Mouse (Mus musculus): ENCODE measurements around the gene Rdh5.
A peak's percentile ranks its signal among the peaks of the same experiment; 100 is the strongest.

Rdh5 gene

DNA sequence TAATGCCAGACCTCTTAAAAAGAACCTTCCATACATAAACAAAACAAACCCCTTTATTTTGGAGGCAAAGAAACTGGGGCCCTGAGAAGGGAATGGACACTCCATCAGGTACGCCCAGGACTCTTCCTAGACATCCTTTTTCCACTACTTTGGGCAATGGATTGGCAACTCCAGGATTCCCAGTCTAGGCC, at the start of gene Rdh5:
Gene Rdh5, minus strand, starts transcription at position 67 of the 191 bp plus-strand sequence.
- DNase-seq: no peak

- DNase-seq: no peak
Observed at GRCm38 (mm10) chr10:128970740-128971250, 48.1 kb upstream of the Rdh5 start.

DNA sequence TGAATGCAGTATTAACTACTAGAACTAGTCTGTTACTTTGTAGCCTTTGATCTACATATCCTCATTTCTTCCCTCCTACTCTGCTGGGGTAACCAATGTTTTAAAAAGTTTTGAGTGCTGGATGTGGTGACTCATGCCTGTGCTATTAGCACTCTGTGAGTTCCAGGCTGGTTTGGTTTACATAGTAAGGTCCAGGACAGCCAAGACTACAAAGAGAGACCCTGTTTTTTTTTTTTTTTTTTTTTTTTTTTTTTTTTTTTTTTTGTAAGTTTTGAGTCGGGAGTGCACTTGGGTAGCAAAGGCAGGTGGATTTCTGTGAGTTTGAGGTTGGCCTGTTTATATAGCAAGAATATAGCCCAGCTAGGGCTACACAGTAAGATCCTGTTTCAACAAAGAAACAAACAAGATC, 45.7 kb upstream of the Rdh5 start:
- DNase-seq: no peak

DNA sequence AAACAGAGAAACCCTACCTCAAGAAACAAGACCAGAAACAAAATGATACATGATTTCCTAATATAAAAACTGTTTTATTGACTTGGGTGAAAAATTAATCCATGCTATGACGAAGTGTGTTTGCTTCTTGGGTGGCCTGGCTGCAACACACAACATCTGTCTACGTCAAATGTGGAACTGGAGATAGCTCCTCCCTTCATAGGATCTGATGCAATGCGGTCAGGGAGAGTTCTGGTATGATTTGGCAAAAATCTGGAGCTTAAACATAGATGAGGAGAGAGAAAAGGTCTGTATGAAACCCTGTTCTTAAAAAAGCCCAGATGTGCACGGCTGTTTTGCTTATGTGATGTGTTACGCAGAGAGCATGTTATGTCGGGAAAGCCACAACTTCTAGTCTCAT, 43.2 kb upstream of the Rdh5 start:
- DNase-seq: no peak

GRCm38 (mm10) chr10:128964961-128965360, 42.3 kb upstream of the Rdh5 start:
- DNase-seq: peak in 1 of 2 experiments; percentile 47

DNA sequence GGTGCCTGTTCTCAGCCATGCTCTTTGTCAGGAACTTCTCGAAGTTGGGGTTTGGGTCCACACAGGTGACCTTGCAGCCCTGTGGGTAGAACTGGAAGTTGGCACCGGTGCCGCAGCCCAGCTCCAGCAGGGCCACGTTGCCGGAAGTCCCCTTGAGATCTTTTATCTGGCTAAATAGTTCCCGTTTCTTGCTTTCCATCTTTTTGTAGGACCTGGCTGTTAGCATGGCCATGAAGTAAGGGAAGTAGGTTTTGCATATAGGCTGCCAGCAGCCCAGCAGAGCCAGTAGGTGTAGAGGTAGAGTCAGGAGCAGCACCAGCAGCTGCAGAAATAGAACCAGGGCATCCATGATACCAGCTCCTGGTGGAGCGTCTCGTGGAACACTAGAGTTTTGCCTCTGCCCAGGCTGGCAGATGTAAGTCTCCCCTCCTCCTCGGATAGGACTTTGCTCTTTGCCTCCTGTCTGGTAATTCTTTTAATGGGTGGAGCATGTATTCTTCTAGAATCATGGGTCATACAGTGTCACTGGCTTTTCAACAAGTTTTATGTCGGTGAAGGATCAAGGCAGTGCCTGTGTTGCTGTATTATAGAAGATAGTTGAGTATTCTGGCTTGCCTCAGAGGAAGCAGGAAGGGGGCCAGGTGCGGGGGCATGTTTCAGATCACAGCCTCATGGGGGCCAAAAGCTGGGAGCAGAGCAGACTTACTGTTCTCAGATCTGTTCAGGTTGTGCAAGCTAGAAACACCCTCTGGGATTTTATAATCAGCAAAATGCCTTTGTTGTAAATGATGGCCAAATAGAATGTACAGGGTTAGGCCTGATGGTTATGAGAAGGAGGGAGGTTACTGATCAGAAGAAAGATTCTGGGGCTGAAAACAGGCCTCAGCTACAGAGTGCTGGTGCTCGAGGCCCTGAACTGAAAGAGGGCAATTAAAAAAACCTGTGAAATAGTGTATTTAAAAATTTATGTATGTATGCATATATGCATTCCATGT, 38.2 kb upstream of the Rdh5 start, which contains the start of gene Mettl7b:
Gene Mettl7b, minus strand, starts transcription at position 399 of the 995 bp plus-strand sequence.
- peak in 1 of 2 experiments; percentile 50 for DNase-seq

GRCm38 (mm10) chr10:128960142-128960541, 37.5 kb upstream of the Rdh5 start:
- DNase-seq: no peak

DNA sequence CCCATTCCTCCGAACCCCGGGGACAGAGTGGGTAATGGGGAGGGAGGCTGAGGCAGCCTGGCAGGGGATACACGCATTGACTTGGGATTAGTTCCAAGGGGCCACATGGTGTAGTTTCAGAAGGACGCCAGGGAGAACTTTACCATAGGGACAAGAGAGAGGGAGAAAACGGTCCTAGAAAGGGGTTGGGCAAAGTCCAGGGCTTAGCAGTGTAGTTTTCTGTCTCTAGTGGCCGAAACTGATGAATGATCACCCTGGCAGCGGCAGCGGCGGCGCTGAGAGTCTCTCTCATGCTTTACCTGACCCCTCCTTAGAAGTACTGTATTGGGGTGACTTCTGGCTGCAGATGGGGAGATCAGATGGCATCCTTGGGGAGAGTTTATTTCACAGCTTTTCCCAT, 35.7 kb upstream of the Rdh5 start:
- no peak for DNase-seq

- no peak for DNase-seq
Observed at GRCm38 (mm10) chr10:128950208-128950887, 27.7 kb upstream of the Rdh5 start.

GRCm38 (mm10) chr10:128947496-128947895, 24.8 kb upstream of the Rdh5 start:
- no peak for DNase-seq

DNA sequence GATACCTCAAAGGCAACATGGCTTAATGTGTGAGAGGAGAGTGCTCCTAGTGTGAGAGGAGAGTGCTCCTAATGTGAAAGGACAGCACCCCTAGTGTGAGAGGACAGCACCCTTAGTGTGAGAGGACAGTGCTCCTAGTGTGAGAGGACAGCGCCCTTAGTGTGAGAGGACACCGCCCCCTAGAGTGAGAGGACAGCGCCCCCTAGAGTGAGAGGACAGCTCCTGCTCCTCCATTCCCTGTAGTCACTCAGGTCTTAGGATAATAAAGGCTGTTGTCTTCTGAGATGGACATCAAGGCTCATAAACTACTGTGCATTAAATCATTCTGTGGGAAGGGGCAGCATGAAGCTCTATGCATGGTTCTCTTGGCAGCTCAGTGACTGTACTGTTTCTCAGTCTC, 23.0 kb upstream of the Rdh5 start:
- peak; percentile 50 to 59 for DNase-seq

DNA sequence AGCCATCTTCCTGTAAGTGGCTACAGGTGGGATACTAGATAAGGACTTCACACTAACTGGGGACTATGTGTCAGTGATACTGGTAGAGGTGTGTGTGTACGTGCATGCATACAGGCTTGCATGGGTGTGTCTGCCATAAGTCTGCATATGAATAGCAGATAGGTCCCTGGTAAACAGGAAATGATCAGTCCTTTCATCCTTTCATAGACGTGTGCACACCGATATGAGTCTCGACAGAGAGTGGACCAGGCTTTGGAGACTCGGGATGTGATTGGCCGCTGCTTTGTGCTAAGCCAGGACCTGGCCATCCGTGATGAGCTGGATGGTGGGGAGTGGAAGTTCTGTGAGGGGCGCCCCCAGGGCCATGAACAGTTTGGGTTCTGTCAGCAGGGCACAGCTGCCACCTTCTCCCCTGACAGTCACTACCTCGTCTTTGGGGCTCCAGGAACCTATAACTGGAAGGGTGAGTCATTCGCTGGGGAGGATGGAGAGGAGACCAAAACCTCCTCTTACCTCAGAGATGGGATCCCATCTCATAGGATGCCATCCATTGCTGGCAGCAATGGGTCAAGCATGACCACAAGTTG, 17.9 kb upstream of the Rdh5 start:
- DNase-seq: no peak

DNA sequence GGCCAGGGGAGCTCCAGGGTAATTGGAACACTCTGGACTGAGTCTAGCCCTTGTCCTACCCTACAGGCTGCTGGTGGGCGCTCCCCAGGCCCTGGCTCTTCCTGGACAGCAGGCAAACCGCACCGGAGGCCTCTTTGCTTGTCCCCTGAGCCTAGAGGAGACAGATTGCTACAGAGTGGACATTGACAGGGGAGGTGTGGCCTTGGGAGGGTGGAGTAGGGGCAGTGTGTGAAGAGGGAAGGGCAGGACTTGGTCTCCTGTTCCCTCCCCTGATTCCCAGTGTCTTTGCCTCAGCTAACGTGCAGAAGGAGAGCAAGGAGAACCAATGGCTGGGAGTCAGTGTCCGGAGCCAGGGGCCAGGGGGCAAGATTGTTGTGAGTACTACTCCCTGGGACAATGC, 16.3 kb upstream of the Rdh5 start:
- DNase-seq: peak in 1 of 2 experiments; percentile 33

DNA sequence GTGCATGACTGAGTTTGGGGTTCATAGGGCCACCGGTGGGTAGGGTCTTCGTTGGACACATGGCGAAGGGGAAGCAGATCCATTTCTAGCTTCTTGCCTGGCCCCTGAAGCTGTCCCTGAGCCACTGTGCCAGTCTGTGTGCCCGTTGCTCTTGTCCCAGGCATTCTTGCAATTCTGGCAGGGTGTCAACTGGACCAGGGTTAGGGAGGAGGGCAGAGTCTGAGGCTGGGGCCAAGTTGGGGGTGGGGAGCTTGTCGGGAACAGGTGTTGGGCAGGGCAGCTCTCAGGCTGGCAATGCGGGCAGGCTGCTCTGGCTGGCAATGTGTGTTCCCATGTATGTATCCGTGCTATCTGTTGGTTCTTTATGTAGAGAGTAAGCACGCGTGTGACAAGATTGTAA, 15.8 kb upstream of the Rdh5 start:
- peak; percentile 48 to 75 for DNase-seq

DNA sequence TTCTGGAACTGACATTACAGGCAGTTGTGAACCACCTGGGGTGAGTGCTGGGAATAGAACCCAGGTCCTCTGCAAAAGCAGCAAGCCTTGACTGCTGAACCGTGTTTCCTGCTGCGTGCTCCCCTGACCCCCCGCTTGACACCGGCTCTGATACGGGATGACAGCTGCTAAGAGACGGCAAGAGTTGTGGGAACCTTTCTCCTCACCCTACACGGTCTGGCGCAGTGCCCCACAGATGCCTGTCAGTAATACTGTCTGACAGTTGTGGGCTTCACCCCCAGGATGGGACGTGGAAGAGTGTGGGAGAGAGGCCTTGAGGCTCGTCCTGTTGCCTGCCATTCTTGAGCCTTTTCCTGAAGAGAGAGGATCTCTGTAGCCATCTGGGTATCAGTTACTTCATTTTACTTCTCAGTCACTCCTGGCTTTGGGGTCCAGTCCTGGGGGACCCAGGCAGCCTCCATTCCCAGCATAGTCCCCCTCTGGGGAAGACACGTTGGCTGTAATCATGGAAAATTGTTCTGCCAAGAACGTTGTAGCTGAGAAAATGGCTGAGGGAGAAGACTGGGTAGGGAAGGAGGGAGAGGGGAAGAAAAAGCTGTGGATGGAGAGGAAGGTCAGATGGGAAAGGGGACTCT, 15.2 kb upstream of the Rdh5 start:
- DNase-seq: no peak

- no peak for DNase-seq
Observed at GRCm38 (mm10) chr10:128935826-128936440, 13.2 kb upstream of the Rdh5 start.

GRCm38 (mm10) chr10:128934997-128935787, 12.5 kb upstream of the Rdh5 start:
- no peak for DNase-seq

DNA sequence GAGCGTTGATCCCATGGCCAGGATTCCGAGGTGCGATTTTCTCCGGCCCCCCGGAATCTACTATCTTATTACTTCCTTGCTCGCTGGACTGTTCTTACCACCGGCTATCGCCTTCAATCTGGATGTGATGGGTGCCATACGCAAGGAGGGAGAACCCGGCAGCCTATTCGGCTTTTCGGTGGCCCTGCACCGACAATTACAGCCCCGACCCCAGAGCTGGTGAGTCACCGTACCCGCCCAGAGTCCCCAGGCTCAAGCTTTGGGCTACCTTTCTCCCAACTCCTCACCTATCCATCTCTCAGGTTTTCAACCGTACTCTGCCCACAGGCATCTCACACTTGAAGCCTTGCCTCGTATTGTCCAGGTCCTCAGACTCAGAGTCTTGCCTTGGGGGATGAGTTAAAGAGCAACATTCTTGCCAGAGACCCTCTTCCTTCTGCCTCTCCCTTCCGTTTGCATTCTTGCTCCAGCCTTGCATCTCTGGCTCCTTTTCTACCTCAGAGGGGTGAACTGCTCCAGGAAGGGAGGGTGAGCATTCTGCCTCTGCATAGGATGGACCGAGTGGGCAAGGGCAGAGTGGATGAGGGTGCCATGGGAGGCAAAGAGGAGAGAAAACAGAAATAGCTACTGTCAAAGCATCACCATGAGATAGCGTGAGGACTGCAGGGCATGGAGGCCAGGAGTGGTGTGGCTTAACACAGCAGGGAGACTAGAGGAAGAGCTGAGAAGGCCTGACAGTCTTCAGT, 11.5 kb upstream of the Rdh5 start:
- no peak for DNase-seq

- DNase-seq: peak; percentile 58 to 65
Observed at GRCm38 (mm10) chr10:128933574-128933973, 10.9 kb upstream of the Rdh5 start, which contains the start of gene Itga7. Gene Itga7 (plus strand): TSS chr10:128933818.

- DNase-seq: no peak
Observed at GRCm38 (mm10) chr10:128931441-128931840, 8.8 kb upstream of the Rdh5 start.
